Mouse (Mus musculus) A20 (cell line): Measurements from ENCODE around the gene Elp1.

Experiments
- DNase-seq: peaks from one replicate; pipeline ENCODE4 v3.0.0-alpha.2; 2011; ENCODE audit warnings: low read depth, low spot score

Elp1 gene

GRCm38 (mm10) chr4:56771065-56771464 is 31.1 kb downstream of the Elp1 start:
- DNase-seq = no peak

GRCm38 (mm10) chr4:56768913-56769312 is 33.2 kb downstream of the Elp1 start:
- DNase-seq = no peak

- no peak for DNase-seq
Observed at GRCm38 (mm10) chr4:56767861-56768284, 34.3 kb downstream of the Elp1 start.

GRCm38 (mm10) chr4:56757693-56758092 is 44.4 kb downstream of the Elp1 start:
- DNase-seq = no peak

GRCm38 (mm10) chr4:56756966-56757600 is 45.0 kb downstream of the Elp1 start:
- DNase-seq = no peak

- DNase-seq = no peak
Observed at GRCm38 (mm10) chr4:56756021-56756420, 46.1 kb downstream of the Elp1 start.

GRCm38 (mm10) chr4:56747456-56747855 is 54.7 kb downstream of the Elp1 start:
- no peak for DNase-seq

- no peak for DNase-seq
Observed at GRCm38 (mm10) chr4:56746345-56746744, 55.8 kb downstream of the Elp1 start.

GRCm38 (mm10) chr4:56743363-56744195 is 58.6 kb downstream of the Elp1 start, which contains the start of gene Actl7a:
TSS of gene Actl7a (plus strand) at chr4:56743413.
- DNase-seq = no peak

- DNase-seq = no peak
Observed at GRCm38 (mm10) chr4:56742698-56743097, 59.4 kb downstream of the Elp1 start.

GRCm38 (mm10) chr4:56741041-56741493 is 61.1 kb downstream of the Elp1 start, which contains the start of gene Actl7b:
TSS of gene Actl7b (minus strand) at chr4:56741443.
- no peak for DNase-seq

GRCm38 (mm10) chr4:56740611-56741010 is 61.5 kb downstream of the Elp1 start:
- DNase-seq = no peak

- no peak for DNase-seq
Observed at GRCm38 (mm10) chr4:56740020-56740485, 62.1 kb downstream of the Elp1 start, which contains the start of gene Gm26657. TSS of gene Gm26657 (plus strand) at chr4:56740070.

- peak; percentile 47 for DNase-seq
Observed at GRCm38 (mm10) chr4:56725839-56726238, 76.3 kb downstream of the Elp1 start.

- no peak for DNase-seq
Observed at GRCm38 (mm10) chr4:56723237-56723636, 78.9 kb downstream of the Elp1 start.

GRCm38 (mm10) chr4:56722346-56722745 is 79.8 kb downstream of the Elp1 start:
- DNase-seq = no peak

- DNase-seq = peak; percentile 33
Observed at GRCm38 (mm10) chr4:56721469-56721868, 80.7 kb downstream of the Elp1 start.

- DNase-seq = no peak
Observed at GRCm38 (mm10) chr4:56720403-56720802, 81.7 kb downstream of the Elp1 start.

- DNase-seq = no peak
Observed at GRCm38 (mm10) chr4:56719456-56719855, 82.7 kb downstream of the Elp1 start.

- no peak for DNase-seq
Observed at GRCm38 (mm10) chr4:56718573-56719442, 83.3 kb downstream of the Elp1 start.

GRCm38 (mm10) chr4:56717932-56718331 is 84.2 kb downstream of the Elp1 start:
- DNase-seq = no peak

- no peak for DNase-seq
Observed at GRCm38 (mm10) chr4:56716801-56717200, 85.3 kb downstream of the Elp1 start.
